Mouse (Mus musculus): ENCODE measurements around the gene Gucy1a1. TPM values are rescaled to one million over a fixed set of nuclear protein-coding genes. Genes with fewer than 3 reads are reported as not detected.
"Not testable (repeated sequence)": the region's sequence is repeated elsewhere in the genome, so short reads cannot be mapped to it uniquely, and the experiment has no call there.

Gucy1a1 gene
- 100 to 1,000 TPM in 1 of 2 experiments, 10 to 100 TPM in 1; 96.3 to 108 TPM for total RNA-seq (2021)

- DNase-seq (ENCODE audit: extremely low spot score in 1 of 2, low spot score in 2 of 2), result peak; percentile 47 to 79
- intact Hi-C loops (cut with DNase I), result loop anchor here (10.0 kb wide), 1 partner anchor 189 kb away; no protein-coding TSS in a partner anchor
These were observed at the start of gene Gucy1a1 for GRCm38 (mm10) chr3:82145126-82145901. Gucy1a1 (minus strand) TSS chr3:82145789.

- intact Hi-C loops (cut with DNase I), result no loop called here
These were observed 46.1 kb upstream of the Gucy1a1 start for GRCm38 (mm10) chr3:82191559-82192245.

GRCm38 (mm10) chr3:82185626-82186025, 40.0 kb upstream of the Gucy1a1 start:
- DNase-seq (ENCODE audit: extremely low spot score in 1 of 2, low spot score in 2 of 2), result peak in 1 of 2 experiments; percentile 34
- intact Hi-C loops (cut with DNase I), result no loop called here

More at GRCm38 (mm10) chr3:82191559-82192245, 46.1 kb upstream of the Gucy1a1 start:
- DNase-seq (ENCODE audit: extremely low spot score in 1 of 2, low spot score in 2 of 2), result no peak

- intact Hi-C loops (cut with DNase I), result no loop called here
These were observed 35.9 kb upstream of the Gucy1a1 start for GRCm38 (mm10) chr3:82181500-82181899.

GRCm38 (mm10) chr3:82180253-82180652, 34.7 kb upstream of the Gucy1a1 start:
- DNase-seq (ENCODE audit: extremely low spot score in 1 of 2, low spot score in 2 of 2), result no peak
- intact Hi-C loops (cut with DNase I), result no loop called here

More at GRCm38 (mm10) chr3:82181500-82181899, 35.9 kb upstream of the Gucy1a1 start:
- no peak for DNase-seq (ENCODE audit: extremely low spot score in 1 of 2, low spot score in 2 of 2)

- intact Hi-C loops (cut with DNase I), result no loop called here
- no peak for DNase-seq (ENCODE audit: extremely low spot score in 1 of 2, low spot score in 2 of 2)
These were observed 29.9 kb upstream of the Gucy1a1 start for GRCm38 (mm10) chr3:82175501-82175900.

- intact Hi-C loops (cut with DNase I), result no loop called here
- DNase-seq (ENCODE audit: extremely low spot score in 1 of 2, low spot score in 2 of 2), result no peak
These were observed 21.5 kb upstream of the Gucy1a1 start for GRCm38 (mm10) chr3:82167064-82167463.

GRCm38 (mm10) chr3:82165937-82166336, 20.3 kb upstream of the Gucy1a1 start:
- no peak for DNase-seq (ENCODE audit: extremely low spot score in 1 of 2, low spot score in 2 of 2)
- intact Hi-C loops (cut with DNase I), result no loop called here

- DNase-seq (ENCODE audit: extremely low spot score in 1 of 2, low spot score in 2 of 2); intact Hi-C loops (cut with DNase I): not testable (repeated sequence)
These were observed 17.4 kb upstream of the Gucy1a1 start for GRCm38 (mm10) chr3:82162992-82163391.

- DNase-seq (ENCODE audit: extremely low spot score in 1 of 2, low spot score in 2 of 2), result no peak
- intact Hi-C loops (cut with DNase I), result loop anchor here (10.0 kb wide), 1 partner anchor 189 kb away; no protein-coding TSS in a partner anchor
These were observed 389 bp upstream of the Gucy1a1 start for GRCm38 (mm10) chr3:82145978-82146377.

GRCm38 (mm10) chr3:82144725-82145125, 864 bp downstream of the Gucy1a1 start:
- intact Hi-C loops (cut with DNase I), result loop anchor here (5.0 to 10.0 kb wide), 2 partner anchors 72 to 190 kb away; partner anchors contain the start of gene Gucy1b1
- no peak for DNase-seq (ENCODE audit: extremely low spot score in 1 of 2, low spot score in 2 of 2)

GRCm38 (mm10) chr3:82140781-82141180, 4.8 kb downstream of the Gucy1a1 start:
- DNase-seq (ENCODE audit: extremely low spot score in 1 of 2, low spot score in 2 of 2), result no peak

GRCm38 (mm10) chr3:82138002-82138667, 7.5 kb downstream of the Gucy1a1 start:
- intact Hi-C loops (cut with DNase I), result no loop called here

More at GRCm38 (mm10) chr3:82140781-82141180, 4.8 kb downstream of the Gucy1a1 start:
- intact Hi-C loops (cut with DNase I), result loop anchor here (5.0 to 10.0 kb wide), 2 partner anchors 68 to 194 kb away; partner anchors contain the start of gene Gucy1b1

GRCm38 (mm10) chr3:82135483-82135882, 10.1 kb downstream of the Gucy1a1 start:
- intact Hi-C loops (cut with DNase I), result no loop called here
- no peak for DNase-seq (ENCODE audit: extremely low spot score in 1 of 2, low spot score in 2 of 2)

More at GRCm38 (mm10) chr3:82138002-82138667, 7.5 kb downstream of the Gucy1a1 start:
- DNase-seq (ENCODE audit: extremely low spot score in 1 of 2, low spot score in 2 of 2), result no peak

GRCm38 (mm10) chr3:82129258-82129657, 16.3 kb downstream of the Gucy1a1 start:
- intact Hi-C loops (cut with DNase I), result no loop called here
- no peak for DNase-seq (ENCODE audit: extremely low spot score in 1 of 2, low spot score in 2 of 2)

- DNase-seq (ENCODE audit: extremely low spot score in 1 of 2, low spot score in 2 of 2), result no peak
- intact Hi-C loops (cut with DNase I), result no loop called here
These were observed 21.0 kb downstream of the Gucy1a1 start for GRCm38 (mm10) chr3:82124567-82124966.

GRCm38 (mm10) chr3:82118916-82119315, 26.7 kb downstream of the Gucy1a1 start:
- intact Hi-C loops (cut with DNase I), result no loop called here
- no peak for DNase-seq (ENCODE audit: extremely low spot score in 1 of 2, low spot score in 2 of 2)

GRCm38 (mm10) chr3:82112439-82112838, 33.1 kb downstream of the Gucy1a1 start:
- no peak for DNase-seq (ENCODE audit: extremely low spot score in 1 of 2, low spot score in 2 of 2)

GRCm38 (mm10) chr3:82111986-82112385, 33.6 kb downstream of the Gucy1a1 start:
- intact Hi-C loops (cut with DNase I), result no loop called here

More at GRCm38 (mm10) chr3:82112439-82112838, 33.1 kb downstream of the Gucy1a1 start:
- intact Hi-C loops (cut with DNase I), result no loop called here

More at GRCm38 (mm10) chr3:82111986-82112385, 33.6 kb downstream of the Gucy1a1 start:
- no peak for DNase-seq (ENCODE audit: extremely low spot score in 1 of 2, low spot score in 2 of 2)
